Mouse (Mus musculus) right cerebral cortex, postnatal 4 days (tissue): ENCODE measurements around the gene Anxa6.
A peak's percentile ranks its signal among the peaks of the same experiment; 100 is the strongest.
"Not testable (repeated sequence)": the region's sequence is repeated elsewhere in the genome, so short reads cannot be mapped to it uniquely, and the experiment has no call there.

Experiments
- DNase-seq: peaks from one replicate; pipeline ENCODE4 v3.0.0-alpha.2; 2022

Gene Anxa6

GRCm38 (mm10) chr11:54957708-54958107 lies 75.5 kb downstream of the Anxa6 start:
- not testable (repeated sequence) for DNase-seq

GRCm38 (mm10) chr11:54956912-54957311 lies 76.3 kb downstream of the Anxa6 start:
- no peak for DNase-seq

- DNase-seq = peak; percentile 97
Measured at GRCm38 (mm10) chr11:54955735-54956480, 77.3 kb downstream of the Anxa6 start.

- not testable (repeated sequence) for DNase-seq
Measured at GRCm38 (mm10) chr11:54955400-54955734, 77.9 kb downstream of the Anxa6 start.

- no peak for DNase-seq
Measured at GRCm38 (mm10) chr11:54954716-54955115, 78.5 kb downstream of the Anxa6 start.

GRCm38 (mm10) chr11:54953993-54954446 lies 79.2 kb downstream of the Anxa6 start:
- no peak for DNase-seq

- DNase-seq = no peak
Measured at GRCm38 (mm10) chr11:54952651-54953050, 80.6 kb downstream of the Anxa6 start.

- no peak for DNase-seq
Measured at GRCm38 (mm10) chr11:54950684-54951083, 82.6 kb downstream of the Anxa6 start.

GRCm38 (mm10) chr11:54949717-54950116 lies 83.5 kb downstream of the Anxa6 start:
- DNase-seq = no peak

- DNase-seq = no peak
Measured at GRCm38 (mm10) chr11:54944702-54945101, 88.5 kb downstream of the Anxa6 start.

GRCm38 (mm10) chr11:54940056-54940455 lies 93.2 kb downstream of the Anxa6 start:
- no peak for DNase-seq

- no peak for DNase-seq
Measured at GRCm38 (mm10) chr11:54939501-54939900, 93.7 kb downstream of the Anxa6 start.

GRCm38 (mm10) chr11:54936771-54937140 lies 96.5 kb downstream of the Anxa6 start:
- DNase-seq = no peak

- DNase-seq = peak; percentile 21
Measured at GRCm38 (mm10) chr11:54936035-54936770, 97.0 kb downstream of the Anxa6 start.

GRCm38 (mm10) chr11:54934198-54934597 lies 99.0 kb downstream of the Anxa6 start:
- DNase-seq = no peak

- no peak for DNase-seq
Measured at GRCm38 (mm10) chr11:54932540-54932939, 100.7 kb downstream of the Anxa6 start.

- peak; percentile 57 for DNase-seq
Measured at GRCm38 (mm10) chr11:54931405-54932093, 101.7 kb downstream of the Anxa6 start.

- peak; percentile 71 for DNase-seq
Measured at GRCm38 (mm10) chr11:54930318-54930979, 102.8 kb downstream of the Anxa6 start.

- no peak for DNase-seq
Measured at GRCm38 (mm10) chr11:54929744-54930143, 103.5 kb downstream of the Anxa6 start.

- no peak for DNase-seq
Measured at GRCm38 (mm10) chr11:54929290-54929689, 104.0 kb downstream of the Anxa6 start.
